Mouse (Mus musculus) liver, embryonic 11.5 days (tissue): Measurements from ENCODE around the gene Anapc15-ps. TPM values are rescaled to one million over a fixed set of nuclear protein-coding genes. Genes with fewer than 3 reads are reported as not detected.
A peak's percentile ranks its signal among the peaks of the same experiment; 100 is the strongest.

Source experiments
- ATAC-seq: fragments of 200-750 bp; cut with Nextera tagmentation; replicated peaks from 2 replicates; pipeline ENCODE4 v1.8.0; 2017; ENCODE audit warnings: moderate number of reproducible peaks, mild to moderate bottlenecking, moderate TSS enrichment, moderate library complexity; ENCODE audit not compliant: low FRiP score
- DNase-seq: peaks from one replicate; pipeline ENCODE4 v3.0.0-alpha.2; 2017; ENCODE audit warnings: low spot score
- H3K27ac ChIP-seq: fragments of 300-500 bp; sonication (generic); 2 replicates; pipeline ENCODE4 v1.5.1; 2014; ENCODE audit warnings: mild to moderate bottlenecking, low read depth, low read length, control low read depth
- H3K27me3 ChIP-seq: fragments of 300-500 bp; sonication (generic); replicated peaks from 2 replicates; pipeline ENCODE4 v1.6.1; 2014; ENCODE audit warnings: low read length, mixed read lengths; ENCODE audit not compliant: control insufficient read depth, insufficient read depth
- H3K36me3 ChIP-seq: fragments of 300-500 bp; sonication (generic); 2 replicates; pipeline ENCODE4 v1.6.1; 2014; ENCODE audit warnings: mild to moderate bottlenecking, low read length, moderate library complexity, mixed read lengths; ENCODE audit not compliant: control insufficient read depth, insufficient read depth
- H3K4me1 ChIP-seq: fragments of 300-500 bp; sonication (generic); replicated peaks from 2 replicates; pipeline ENCODE4 v1.6.1; 2014; ENCODE audit warnings: low read length, mixed read lengths; ENCODE audit not compliant: control insufficient read depth, insufficient read depth
- H3K4me2 ChIP-seq: fragments of 300-500 bp; sonication (generic); 2 replicates; pipeline ENCODE4 v1.6.1; 2014; ENCODE audit warnings: mild to moderate bottlenecking, control low read depth, moderate library complexity
- H3K4me3 ChIP-seq: fragments of 300-500 bp; sonication (generic); 2 replicates; pipeline ENCODE4 v1.5.1; 2014; ENCODE audit warnings: low read depth, low read length, control low read depth
- H3K9ac ChIP-seq: fragments of 300-500 bp; sonication (generic); 2 replicates; pipeline ENCODE4 v1.6.1; 2014; ENCODE audit warnings: low read depth, low read length, control low read depth
- H3K9me3 ChIP-seq: fragments of 300-500 bp; sonication (generic); 2 replicates; pipeline ENCODE4 v1.6.1; 2016; ENCODE audit warnings: low read length, inconsistent platforms, mixed read lengths; ENCODE audit not compliant: control insufficient read depth
- WGBS: fragments of 180-500 bp; shearing (Covaris S2); extraction: QIAGEN DNeasy Blood & Tissue Kit; methylation state at CpG from one replicate; pipeline ENCODE4 v1.1.7; 2014; 5-methylcytosine and 5-hydroxymethylcytosine counted together
- polyA plus RNA-seq: library from polyadenylated mRNA; unstranded; fragments of >200 nt; fragmentation: Nextera tagmentation; extraction: Ambion mirVana; gene quantifications from 2 replicates; pipeline ENCODE4 v1.2.1, GENCODE M21; 2014

The Anapc15-ps gene
- polyA plus RNA-seq, 1 experiment from 2014 or later: not detected

DNA sequence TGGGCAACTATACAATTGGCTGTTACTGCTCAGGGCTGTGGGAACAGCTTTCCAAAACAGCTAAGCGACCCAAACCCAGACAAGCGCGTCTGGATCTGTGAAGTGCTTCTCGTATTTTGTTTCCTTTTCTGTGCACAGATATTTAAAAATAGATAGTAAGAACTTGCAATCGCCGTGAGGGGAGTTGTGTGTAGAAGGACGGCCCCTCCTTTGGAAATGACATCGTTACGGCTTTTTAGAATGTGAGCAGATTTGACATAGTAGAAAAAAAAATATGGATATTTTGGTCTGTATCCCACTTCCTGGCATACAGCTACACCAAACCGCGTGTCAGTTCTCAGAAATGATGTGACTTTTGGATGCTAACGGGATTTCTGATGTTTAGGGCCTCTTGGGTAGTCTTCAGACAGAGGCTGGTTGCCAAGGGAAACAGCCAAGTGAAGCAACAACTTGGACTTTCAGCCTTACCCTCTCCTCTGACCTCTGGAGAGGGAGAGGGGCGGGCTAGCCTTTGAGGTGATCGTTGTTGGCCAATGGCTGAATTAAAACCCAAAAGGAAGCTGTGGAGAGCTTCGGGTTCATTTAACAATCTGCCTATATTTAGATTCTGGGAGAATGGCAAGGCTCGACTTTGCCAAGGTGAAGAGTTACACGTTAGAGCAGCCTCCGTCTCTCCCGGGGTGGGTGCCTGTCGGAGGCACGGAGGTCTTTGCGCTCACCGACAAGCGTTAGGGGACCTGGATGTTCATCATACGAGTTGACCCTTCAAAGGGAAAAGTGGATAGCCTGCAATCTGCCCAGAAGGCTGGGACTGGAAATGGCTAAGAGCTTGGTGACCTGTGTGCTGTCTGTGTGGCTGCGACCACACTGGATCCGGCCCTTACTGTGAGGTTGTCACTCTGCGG, 7.2 kb upstream of the Anapc15-ps start:
- peak overlapping the region; percentile 11; the same call in 1 of the 2 replicates for H3K27ac ChIP-seq
- H3K9ac ChIP-seq: 0 out of 2 replicates have a peak overlapping the region, but pooled peaks have one; percentile 31

DNA sequence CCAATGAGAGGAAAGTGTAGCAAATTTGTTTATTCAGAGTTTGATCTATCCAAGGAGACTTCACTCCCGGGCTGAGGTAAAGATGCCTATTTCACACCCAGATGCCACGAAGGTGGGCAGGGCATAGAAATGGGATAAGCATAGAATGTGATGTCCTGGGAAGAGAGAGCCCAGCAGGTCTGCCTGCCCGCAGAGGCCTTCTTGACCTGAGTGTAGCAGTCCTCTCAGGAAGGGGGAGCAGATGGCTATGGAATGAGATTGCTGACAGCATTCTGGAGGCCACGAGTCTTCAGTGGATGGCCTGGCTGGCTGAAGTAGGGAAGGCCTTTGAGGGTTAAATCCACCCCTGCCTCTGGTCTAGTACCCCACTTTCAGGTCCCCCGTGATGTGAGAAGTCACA, 5.9 kb upstream of the Anapc15-ps start:
- no peaks in the 10 kb centered on the region for H3K36me3 ChIP-seq
- 80% methylated on average over 5 of the region's 5 CpGs for WGBS
- H3K27me3 ChIP-seq: no peaks in the 10 kb centered on the region
- ATAC-seq: no peak
- no peak for DNase-seq
- no peak overlapping the region for H3K4me3 ChIP-seq
- H3K27ac ChIP-seq: no peak overlapping the region
- H3K9me3 ChIP-seq: no peaks in the 10 kb centered on the region
- peaks cover 19% of the 10 kb centered on the region for H3K4me1 ChIP-seq
- no peak overlapping the region for H3K4me2 ChIP-seq
- no peak overlapping the region for H3K9ac ChIP-seq

More for the DNA sequence above, 7.2 kb upstream of the Anapc15-ps start:
- Histone ChIP-seq H3K36me3 (no peaks in the 10 kb centered on the region), H3K4me2 (peak overlapping the region; percentile 44), H3K27me3 (no peaks in the 10 kb centered on the region), H3K4me1 (peaks cover 19% of the 10 kb centered on the region), H3K9me3 (no peaks in the 10 kb centered on the region), H3K4me3 (peak overlapping the region; percentile 27)
- 50% methylated on average over 28 of the region's 28 CpGs for WGBS
- DNase-seq (no peak), ATAC-seq (no peak)

DNA sequence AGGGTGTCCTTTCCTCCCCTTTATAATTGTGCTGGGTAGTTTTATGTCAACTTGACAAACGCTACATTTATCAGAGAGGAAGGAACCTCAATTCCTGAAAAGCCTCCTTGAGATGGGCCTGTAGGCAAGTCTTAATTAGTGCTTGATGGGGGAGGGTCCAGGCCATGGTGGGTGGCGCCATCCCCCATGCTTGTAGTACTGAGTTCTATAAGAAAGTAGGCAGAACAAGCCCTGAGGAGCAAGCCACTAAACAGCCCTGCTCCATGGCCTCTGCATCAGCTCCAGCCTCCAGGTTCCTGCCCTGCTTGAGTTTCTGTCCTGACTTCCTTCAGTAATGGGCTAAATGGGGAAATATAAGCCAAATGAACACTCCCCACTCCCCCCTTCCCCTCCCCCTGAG, 5.4 kb upstream of the Anapc15-ps start:
- Histone ChIP-seq H3K36me3 (no peaks in the 10 kb centered on the region), H3K9ac (no peak overlapping the region), H3K4me1 (peaks cover 19% of the 10 kb centered on the region), H3K9me3 (no peaks in the 10 kb centered on the region), H3K4me3 (no peak overlapping the region), H3K27me3 (no peaks in the 10 kb centered on the region), H3K4me2 (no peak overlapping the region), H3K27ac (no peak overlapping the region)
- 61% methylated on average over 2 of the region's 2 CpGs for WGBS
- ATAC-seq: no peak
- no peak for DNase-seq

DNA sequence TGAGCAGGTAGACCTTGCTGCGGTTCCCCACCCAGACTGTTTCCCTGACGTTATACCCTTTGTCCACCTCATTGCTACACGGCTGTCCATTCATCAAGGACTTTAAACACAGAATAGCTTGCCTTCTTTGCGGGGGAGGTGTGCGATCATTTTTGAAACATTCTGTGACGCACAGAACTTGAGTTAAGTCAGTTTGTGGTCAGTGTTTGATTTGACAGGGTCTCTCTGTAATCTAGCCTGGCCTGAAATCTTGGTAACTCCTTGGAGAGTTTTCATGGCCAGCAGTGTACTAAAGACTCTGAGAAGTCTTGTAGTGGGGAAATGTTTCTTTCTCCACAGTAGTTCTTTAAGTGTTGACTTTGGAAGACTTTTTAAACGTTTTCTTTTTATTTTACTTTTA, 5.0 kb upstream of the Anapc15-ps start:
- DNase-seq (no peak), ATAC-seq (no peak)
- WGBS: 41% methylated on average over 7 of the region's 7 CpGs
- H3K4me1 ChIP-seq: peaks cover 19% of the 10 kb centered on the region
- no peaks in the 10 kb centered on the region for H3K9me3 ChIP-seq
- H3K4me3 ChIP-seq: peak overlapping the region; percentile 35
- H3K9ac ChIP-seq: peak overlapping the region; percentile 43; the same call in 1 of the 2 replicates
- H3K4me2 ChIP-seq: peak overlapping the region; percentile 73
- H3K27me3 ChIP-seq: no peaks in the 10 kb centered on the region
- H3K36me3 ChIP-seq: no peaks in the 10 kb centered on the region
- peak overlapping the region; percentile 48; the same call in 1 of the 2 replicates for H3K27ac ChIP-seq

DNA sequence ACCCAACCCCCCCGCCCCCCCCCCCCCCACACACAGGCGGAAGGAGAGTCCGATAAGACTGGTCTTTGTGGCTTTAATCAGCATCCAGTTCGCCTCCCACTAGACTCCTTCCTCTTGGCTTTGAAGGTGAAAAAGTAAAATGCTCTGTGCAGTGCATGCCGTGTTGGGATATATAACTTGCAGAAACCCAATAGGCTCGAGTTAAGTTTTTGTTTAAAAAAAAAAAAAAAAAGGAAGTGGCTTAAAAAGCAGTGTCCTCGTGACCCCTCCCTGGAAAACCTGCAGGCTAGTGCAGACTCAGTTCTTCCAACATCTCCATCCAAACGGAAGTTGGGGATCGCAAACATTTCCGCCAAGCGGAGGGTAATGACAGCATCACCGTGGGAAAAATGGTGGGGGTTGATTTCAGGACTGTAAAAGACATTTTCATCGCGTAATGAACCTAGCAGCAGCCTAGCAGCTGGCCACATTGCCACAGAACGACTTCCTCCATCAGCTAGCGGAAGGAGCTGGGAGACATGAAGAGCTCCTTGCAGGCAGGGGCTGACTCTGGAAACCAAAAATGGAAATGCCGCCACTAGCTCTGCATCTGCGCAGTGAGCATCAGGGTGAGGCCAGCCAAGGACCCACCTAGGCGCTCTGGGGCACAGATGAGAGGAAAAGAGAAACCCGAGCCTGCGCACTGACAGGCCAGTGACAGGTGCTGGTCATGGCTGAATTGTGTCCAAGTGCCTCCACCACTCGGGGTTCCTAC, 4.3 kb upstream of the Anapc15-ps start:
- Histone ChIP-seq H3K9ac (peak overlapping the region; percentile 43), H3K4me2 (peak overlapping the region; percentile 73), H3K36me3 (no peaks in the 10 kb centered on the region), H3K27ac (peak overlapping the region; percentile 48), H3K4me3 (peak overlapping the region; percentile 35), H3K27me3 (no peaks in the 10 kb centered on the region), H3K9me3 (no peaks in the 10 kb centered on the region), H3K4me1 (peaks cover 19% of the 10 kb centered on the region)
- ATAC-seq (peak; percentile 69), DNase-seq (peak; percentile 47)
- 21% methylated on average over 22 of the region's 22 CpGs for WGBS

DNA sequence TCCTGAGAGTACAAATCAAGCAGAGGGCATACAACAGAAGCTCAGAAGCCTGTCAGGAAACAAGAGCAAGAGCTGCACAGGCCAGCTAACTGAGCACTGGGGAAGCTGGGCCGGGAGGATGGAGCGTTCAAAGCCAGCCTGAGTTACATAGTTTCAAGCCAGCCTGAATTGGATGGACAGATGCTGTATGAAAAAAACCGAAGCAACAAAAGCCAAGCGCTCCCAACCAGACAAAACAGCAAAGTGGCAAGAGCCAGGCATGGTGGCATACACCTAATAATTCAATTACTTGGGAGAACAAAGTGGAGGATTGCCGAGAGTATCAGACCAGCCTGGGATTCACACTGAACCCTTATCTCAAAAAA, 3.7 kb upstream of the Anapc15-ps start:
- no peak overlapping the region for H3K9ac ChIP-seq
- 35% methylated on average over 5 of the region's 5 CpGs for WGBS
- peaks cover 19% of the 10 kb centered on the region for H3K4me1 ChIP-seq
- no peaks in the 10 kb centered on the region for H3K27me3 ChIP-seq
- DNase-seq: no peak
- H3K4me3 ChIP-seq: 0 out of 2 replicates have a peak overlapping the region, but pooled peaks have one; percentile 35
- no peaks in the 10 kb centered on the region for H3K9me3 ChIP-seq
- no peaks in the 10 kb centered on the region for H3K36me3 ChIP-seq
- no peak overlapping the region for H3K27ac ChIP-seq
- no peak for ATAC-seq
- H3K4me2 ChIP-seq: peak overlapping the region; percentile 73

DNA sequence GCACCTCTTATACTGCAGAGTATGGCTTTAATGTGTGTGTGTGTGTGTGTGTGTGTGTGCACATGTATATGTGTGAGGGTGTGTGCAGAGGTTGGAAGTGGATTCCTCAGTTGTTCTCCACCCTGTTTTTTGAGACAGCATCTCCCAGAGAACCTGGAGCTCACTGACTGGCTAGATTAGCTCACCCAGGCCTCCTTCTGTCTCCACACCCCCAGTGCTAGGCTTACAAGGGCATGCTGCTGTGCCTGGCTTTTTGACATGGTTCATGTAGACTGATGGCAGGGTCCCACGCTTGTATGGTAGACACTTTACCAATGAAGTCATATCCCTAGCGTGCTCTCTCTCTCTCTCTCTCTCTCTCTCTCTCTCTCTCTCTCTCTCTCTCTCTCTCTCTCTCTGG, 3.1 kb upstream of the Anapc15-ps start:
- Histone ChIP-seq H3K9ac (no peak overlapping the region), H3K4me3 (no peak overlapping the region), H3K27me3 (no peaks in the 10 kb centered on the region), H3K36me3 (no peaks in the 10 kb centered on the region), H3K9me3 (no peaks in the 10 kb centered on the region), H3K4me2 (no peak overlapping the region), H3K27ac (no peak overlapping the region), H3K4me1 (peaks cover 19% of the 10 kb centered on the region)
- ATAC-seq (no peak), DNase-seq (no peak)
- 77% methylated on average over 2 of the region's 2 CpGs for WGBS

DNA sequence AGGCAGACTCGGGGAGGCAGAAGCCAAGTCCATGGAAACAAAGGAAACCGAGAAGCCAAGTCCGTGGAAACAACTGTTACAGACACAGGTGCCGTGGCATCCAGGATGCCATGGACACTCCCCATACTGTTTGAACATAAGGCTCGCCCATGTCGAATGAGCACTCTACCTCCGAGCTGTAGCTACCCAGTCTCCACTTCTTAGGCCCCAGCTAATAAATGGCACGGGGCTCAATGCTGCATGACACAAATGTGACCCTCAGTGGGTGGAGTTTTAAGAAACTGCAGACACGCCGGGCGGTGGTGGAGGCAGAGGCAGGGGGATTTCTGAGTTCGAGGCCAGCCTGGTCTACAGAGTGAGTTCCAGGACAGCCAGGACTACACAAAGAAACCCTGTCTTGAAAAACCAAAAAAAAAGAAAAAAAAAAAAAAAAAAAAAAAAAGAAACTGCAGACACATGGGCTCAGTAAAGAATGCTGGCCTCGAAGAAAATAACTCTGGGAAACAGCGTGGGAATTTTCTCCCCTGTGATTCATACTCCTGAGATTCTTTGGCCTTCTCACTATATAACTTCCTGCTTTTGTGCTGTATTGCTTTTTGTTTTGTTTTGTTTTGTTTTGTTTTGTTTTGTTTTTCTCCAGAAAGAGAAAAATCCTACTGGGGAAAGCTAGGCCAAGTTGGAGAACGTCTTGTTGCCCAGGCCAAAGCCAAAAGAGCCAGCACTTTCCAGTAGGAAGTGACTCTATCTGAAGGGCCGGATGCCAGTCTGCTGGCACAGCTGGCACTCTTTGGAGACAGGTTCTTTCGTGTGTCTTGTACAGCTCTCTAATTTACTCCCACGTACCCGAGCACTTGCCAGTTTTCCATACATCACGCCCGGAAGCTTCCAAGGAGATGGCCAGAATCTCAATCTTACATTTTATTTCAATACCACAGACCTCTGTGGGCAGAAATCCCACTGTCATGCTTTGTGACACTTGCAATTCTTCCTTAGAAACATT, 2.2 kb downstream of the Anapc15-ps start:
- H3K4me1 ChIP-seq: no peaks in the 10 kb centered on the region
- 85% methylated on average over 21 of the region's 21 CpGs for WGBS
- ATAC-seq: no peak
- H3K36me3 ChIP-seq: no peaks in the 10 kb centered on the region
- no peak overlapping the region for H3K4me2 ChIP-seq
- no peak overlapping the region for H3K9ac ChIP-seq
- H3K9me3 ChIP-seq: no peaks in the 10 kb centered on the region
- no peak overlapping the region for H3K27ac ChIP-seq
- H3K4me3 ChIP-seq: no peak overlapping the region
- no peak for DNase-seq
- H3K27me3 ChIP-seq: no peaks in the 10 kb centered on the region
